Comparison of ENCODE assay signal across 31 mouse cellular contexts in genomic region chr10:119169656-119170055, GRCm38 (mm10).
"Had no signal": no experiment of that assay in that cellular context is flagged by ENCODE, and none has a peak within 500 bp of the region (broad histone marks: within the 10 kb centered on the region; RNA-seq: fewer than 3 reads in every experiment).

No protein-coding gene starts in this region.

- H3K4me2 ChIP-seq: heart, embryonic 11.5 days; heart, embryonic 12.5 days; heart, embryonic 13.5 days; heart, embryonic 15.5 days; hindbrain, embryonic 12.5 days; hindbrain, embryonic 13.5 days; hindbrain, embryonic 14.5 days; hindbrain, embryonic 15.5 days; intestine, embryonic 15.5 days; kidney, embryonic 15.5 days had no signal

- H3K9ac ChIP-seq: heart, embryonic 12.5 days; heart, embryonic 13.5 days; heart, embryonic 15.5 days; hindbrain, embryonic 12.5 days; hindbrain, embryonic 13.5 days; hindbrain, embryonic 14.5 days; hindbrain, embryonic 15.5 days; intestine, embryonic 15.5 days; kidney, embryonic 15.5 days had no signal

- H3K9me3 ChIP-seq: heart, embryonic 10.5 days; heart, embryonic 12.5 days; heart, embryonic 13.5 days; heart, embryonic 15.5 days; hindbrain, embryonic 10.5 days; hindbrain, embryonic 12.5 days; hindbrain, embryonic 13.5 days; hindbrain, embryonic 15.5 days; intestine, embryonic 15.5 days; kidney, embryonic 15.5 days had no signal

- DNase-seq: heart, postnatal 10 days; heart, postnatal 14 days; heart, postnatal 36 days; heart, postnatal 4 days; kidney, adult 11 months; kidney, adult 18-20 months; kidney, postnatal 14 days; kidney, postnatal 25 days; kidney, postnatal 4 days; layer of hippocampus, adult 9-11 months; layer of hippocampus, postnatal 36 days had no signal

- ATAC-seq: hindbrain, embryonic 16.5 days; hindbrain, postnatal 0 days; inflammation-experienced regulatory T-cells, adult 6 months; intestine, embryonic 15.5 days; intestine, embryonic 16.5 days; intestine, postnatal 0 days had no signal

- H3K36me3 ChIP-seq: heart, embryonic 10.5 days; heart, embryonic 12.5 days; heart, embryonic 13.5 days; heart, embryonic 15.5 days; hindbrain, embryonic 10.5 days; hindbrain, embryonic 12.5 days; hindbrain, embryonic 13.5 days; hindbrain, embryonic 15.5 days; intestine, embryonic 15.5 days; kidney, embryonic 15.5 days had no signal

- H3K27ac ChIP-seq: heart, embryonic 10.5 days; heart, embryonic 13.5 days; heart, embryonic 15.5 days; hindbrain, embryonic 10.5 days; hindbrain, embryonic 12.5 days; hindbrain, embryonic 13.5 days; hindbrain, embryonic 14.5 days; hindbrain, embryonic 15.5 days; hindbrain, postnatal 0 days; intestine, embryonic 15.5 days; kidney, embryonic 15.5 days; kidney, postnatal 0 days; layer of hippocampus, adult 2 months; left cerebral cortex, adult 2 months had no signal

- H3K4me1 ChIP-seq: heart, embryonic 12.5 days; heart, embryonic 13.5 days; heart, embryonic 15.5 days; hindbrain, embryonic 12.5 days; hindbrain, embryonic 13.5 days; hindbrain, embryonic 15.5 days; intestine, embryonic 15.5 days had no signal

- H3K27me3 ChIP-seq: heart, embryonic 12.5 days; heart, embryonic 13.5 days; heart, embryonic 15.5 days; hindbrain, embryonic 12.5 days; hindbrain, embryonic 13.5 days; hindbrain, embryonic 15.5 days; intestine, embryonic 15.5 days; kidney, embryonic 15.5 days had no signal

- H3K4me3 ChIP-seq: heart, embryonic 10.5 days; heart, embryonic 12.5 days; heart, embryonic 13.5 days; heart, embryonic 15.5 days; hindbrain, embryonic 10.5 days; hindbrain, embryonic 12.5 days; hindbrain, embryonic 13.5 days; hindbrain, embryonic 15.5 days; intestine, embryonic 15.5 days; kidney, embryonic 15.5 days; layer of hippocampus, adult 2 months; left cerebral cortex, adult 2 months had no signal
